Mouse (Mus musculus): Measurements from ENCODE around the gene Krtap6-5. TPM values are rescaled to one million over a fixed set of nuclear protein-coding genes. Genes with fewer than 3 reads are reported as not detected.

Gene Krtap6-5
- polyA plus RNA-seq, 1 experiment from 2014 or later: not detected

Other genes starting within 250 kb of the Krtap6-5 start
- gene Gm20741, start 235.7 kb downstream of the Krtap6-5 start, polyA plus RNA-seq (2014; fragmentation: Nextera tagmentation; extraction: Ambion mirVana): not detected in 2 replicates
- not detected in 2 replicates for gene Krtap15, start 227.7 kb downstream of the Krtap6-5 start, polyA plus RNA-seq (2014; fragmentation: Nextera tagmentation; extraction: Ambion mirVana)
- gene Krtap14, start 221.7 kb downstream of the Krtap6-5 start, polyA plus RNA-seq (2014; fragmentation: Nextera tagmentation; extraction: Ambion mirVana): not detected in 2 replicates
- gene Krtap19-1, start 178.5 kb downstream of the Krtap6-5 start, polyA plus RNA-seq (2014; fragmentation: Nextera tagmentation; extraction: Ambion mirVana): not detected in 2 replicates
- gene Krtap19-2, start 173.6 kb downstream of the Krtap6-5 start, polyA plus RNA-seq (2014; fragmentation: Nextera tagmentation; extraction: Ambion mirVana): not detected in 2 replicates
- gene Krtap19-3, start 169.8 kb downstream of the Krtap6-5 start, polyA plus RNA-seq (2014; fragmentation: Nextera tagmentation; extraction: Ambion mirVana): not detected in 2 replicates
- not detected in 2 replicates for gene Krtap19-4, start 162.8 kb downstream of the Krtap6-5 start, polyA plus RNA-seq (2014; fragmentation: Nextera tagmentation; extraction: Ambion mirVana)
- not detected in 2 replicates for gene Krtap19-5, start 151.4 kb downstream of the Krtap6-5 start, polyA plus RNA-seq (2014; fragmentation: Nextera tagmentation; extraction: Ambion mirVana)
- not detected in 2 replicates for gene Krtap19-9b, start 115.6 kb downstream of the Krtap6-5 start, polyA plus RNA-seq (2014; fragmentation: Nextera tagmentation; extraction: Ambion mirVana)
- not detected in 2 replicates for gene Krtap16-3, start 85.0 kb downstream of the Krtap6-5 start, polyA plus RNA-seq (2014; fragmentation: Nextera tagmentation; extraction: Ambion mirVana)
- not detected in 2 replicates for gene Krtap22-2, start 37.1 kb downstream of the Krtap6-5 start, polyA plus RNA-seq (2014; fragmentation: Nextera tagmentation; extraction: Ambion mirVana)
- gene Gm10229, start 32.6 kb downstream of the Krtap6-5 start, polyA plus RNA-seq (2014; fragmentation: Nextera tagmentation; extraction: Ambion mirVana): not detected in 2 replicates
- gene Krtap6-1, start 16.2 kb downstream of the Krtap6-5 start, polyA plus RNA-seq (2014; fragmentation: Nextera tagmentation; extraction: Ambion mirVana): not detected in 2 replicates
- gene Gm10228, start 6.4 kb downstream of the Krtap6-5 start, polyA plus RNA-seq (2014; fragmentation: Nextera tagmentation; extraction: Ambion mirVana): not detected in 2 replicates
- not detected in 2 replicates for gene 1110025L11Rik, start 16.1 kb upstream of the Krtap6-5 start, polyA plus RNA-seq (2014; fragmentation: Nextera tagmentation; extraction: Ambion mirVana)
- gene Krtap6-3, start 36.1 kb upstream of the Krtap6-5 start, polyA plus RNA-seq (2014; fragmentation: Nextera tagmentation; extraction: Ambion mirVana): not detected in 2 replicates
- gene Gm6358, start 93.0 kb upstream of the Krtap6-5 start, polyA plus RNA-seq (2014; fragmentation: Nextera tagmentation; extraction: Ambion mirVana): not detected in 2 replicates
- not detected in 2 replicates for gene Gm10061, start 103.2 kb upstream of the Krtap6-5 start, polyA plus RNA-seq (2014; fragmentation: Nextera tagmentation; extraction: Ambion mirVana)
- gene Gm9789, start 110.1 kb upstream of the Krtap6-5 start, polyA plus RNA-seq (2014; fragmentation: Nextera tagmentation; extraction: Ambion mirVana): not detected in 2 replicates
- gene Gm7735, start 121.6 kb upstream of the Krtap6-5 start, polyA plus RNA-seq (2014; fragmentation: Nextera tagmentation; extraction: Ambion mirVana): not detected in 2 replicates
- gene 1110057P08Rik, start 126.9 kb upstream of the Krtap6-5 start, polyA plus RNA-seq (2014; fragmentation: Nextera tagmentation; extraction: Ambion mirVana): not detected in 2 replicates
- not detected in 2 replicates for gene Krtap20-2, start 158.0 kb upstream of the Krtap6-5 start, polyA plus RNA-seq (2014; fragmentation: Nextera tagmentation; extraction: Ambion mirVana)